Mouse (Mus musculus): ENCODE data around the gene Cdk9. TPM values are rescaled to one million over a fixed set of nuclear protein-coding genes. Genes with fewer than 3 reads are reported as not detected.

Gene Cdk9
- total and polyA plus RNA-seq, 3 experiments, result 30.9 to 125 TPM; not detected in 1

DNA sequence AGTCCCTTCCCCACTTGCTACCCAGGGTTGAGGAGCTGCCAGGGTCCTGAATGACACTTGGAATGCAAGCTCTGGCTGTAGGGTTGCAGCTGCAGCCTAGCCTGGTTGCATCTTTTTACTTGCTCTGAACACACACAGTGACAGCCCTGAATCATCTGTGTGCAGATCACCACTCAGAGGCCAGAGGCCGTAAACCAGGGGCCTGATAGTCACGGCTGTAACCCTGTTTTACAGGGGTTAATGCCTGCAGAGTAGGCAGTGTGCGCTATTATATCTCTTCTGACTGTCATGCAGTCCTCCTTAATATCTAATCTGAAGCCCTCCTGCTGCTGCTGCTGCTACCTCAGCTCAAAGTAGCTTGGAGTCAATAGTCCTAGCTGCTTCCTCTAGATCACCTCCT is 43.0 kb downstream of the Cdk9 start:
- H3K27ac ChIP-seq (ENCODE audit: control insufficient read depth, low read depth, low read length), result no peak overlapping the region
- H3K36me3 ChIP-seq (ENCODE audit: control insufficient read depth in 1 of 2, insufficient read depth in 2 of 2, low read length in 2 of 2), result no peaks in the 10 kb centered on the region
- no peaks in the 10 kb centered on the region for H3K9me3 ChIP-seq (replicated peaks; ENCODE audit: insufficient read depth, low read length)

DNA sequence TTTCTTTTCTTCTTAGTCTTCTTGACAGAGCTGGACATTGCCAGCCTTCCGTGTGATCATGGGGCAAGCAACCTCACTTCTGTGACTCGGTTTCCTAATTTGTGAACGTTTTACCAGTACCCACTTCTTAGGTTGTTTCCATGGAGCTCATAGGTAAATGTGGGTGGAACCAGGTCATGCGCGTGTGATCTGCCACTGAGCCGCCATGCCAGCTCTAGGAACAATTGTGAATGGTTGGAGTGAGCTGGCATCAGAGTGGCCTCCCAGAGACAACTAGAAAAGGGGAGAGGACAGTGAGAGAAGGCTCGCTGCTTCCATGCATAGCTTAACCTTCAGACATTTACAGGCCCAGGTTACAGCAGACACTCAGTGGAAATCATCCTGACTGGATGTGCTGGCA is 44.7 kb downstream of the Cdk9 start:
- no peaks in the 10 kb centered on the region for H3K4me1 ChIP-seq (ENCODE audit: control insufficient read depth in 1 of 2, insufficient read depth in 2 of 2, low read length in 2 of 2)
- H3K79me2 ChIP-seq (ENCODE audit: control insufficient read depth, insufficient read depth, low read length, poor library complexity), result no peaks in the 10 kb centered on the region
- H3K27ac ChIP-seq (ENCODE audit: control insufficient read depth, low read depth, low read length), result no peak overlapping the region
- no peak overlapping the region for H3K4me3 ChIP-seq (ENCODE audit: control insufficient read depth in 1 of 2, insufficient read depth in 1 of 2, low read depth in 2 of 2, low read length in 2 of 2)
- DNase-seq (ENCODE audit: low read depth, low spot score), result no peak
- H3K9ac ChIP-seq (ENCODE audit: control insufficient read depth, low read depth, low read length, poor library complexity, severe bottlenecking), result no peak overlapping the region
- TF ChIP-seq ELF1 (IDR thresholded peaks at IDR 0.05; ENCODE audit: low read depth, low read length) (no peak), NRF1 (IDR thresholded peaks at IDR 0.05; ENCODE audit: insufficient read depth, low read depth, low read length, poor library complexity, severe bottlenecking) (no peak), SMC3 (IDR thresholded peaks at IDR 0.05; ENCODE audit: low read depth, low read length) (no peak), CTCF (IDR thresholded peaks at IDR 0.05 in 2 of 3, conservative IDR thresholded peaks at IDR 0.05 in 1 of 3; ENCODE audit: control insufficient read depth in 1 of 3, insufficient read depth in 1 of 3, low read depth in 2 of 3, low read length in 3 of 3, poor library complexity in 1 of 3, severe bottlenecking in 1 of 3) (no peak), MYB (IDR thresholded peaks at IDR 0.05; ENCODE audit: low read depth, low read length) (no peak), SIN3A (IDR thresholded peaks at IDR 0.05; ENCODE audit: low read length) (no peak), MEF2A (IDR thresholded peaks at IDR 0.05; ENCODE audit: extremely low read depth, insufficient replicate concordance, low read depth, low read length, poor library complexity, severe bottlenecking) (no peak), MYC (IDR thresholded peaks at IDR 0.05; ENCODE audit: low read depth, low read length) (no peak), ZNF384 (IDR thresholded peaks at IDR 0.05; ENCODE audit: low read depth, low read length) (no peak)
- no peaks in the 10 kb centered on the region for H3K36me3 ChIP-seq (ENCODE audit: control insufficient read depth in 1 of 2, insufficient read depth in 2 of 2, low read length in 2 of 2)
- no peaks in the 10 kb centered on the region for H3K27me3 ChIP-seq (ENCODE audit: control insufficient read depth in 1 of 2, insufficient read depth in 2 of 2, low read length in 2 of 2)
- H3K9me3 ChIP-seq (replicated peaks; ENCODE audit: insufficient read depth, low read length), result no peaks in the 10 kb centered on the region

More for the DNA sequence above, 43.0 kb downstream of the Cdk9 start:
- H3K27me3 ChIP-seq (ENCODE audit: control insufficient read depth in 1 of 2, insufficient read depth in 2 of 2, low read length in 2 of 2), result no peaks in the 10 kb centered on the region
- H3K4me1 ChIP-seq (ENCODE audit: control insufficient read depth in 1 of 2, insufficient read depth in 2 of 2, low read length in 2 of 2), result no peaks in the 10 kb centered on the region
- no peak overlapping the region for H3K4me3 ChIP-seq (ENCODE audit: control insufficient read depth in 1 of 2, insufficient read depth in 1 of 2, low read depth in 2 of 2, low read length in 2 of 2)
- TF ChIP-seq EP300 (IDR thresholded peaks at IDR 0.05; ENCODE audit: low read depth in 1 of 2, low read length in 2 of 2) (peak in 1 of 2 experiments; percentile 13; a peak in 1 of 4 replicates), POLR2AphosphoS5 (IDR thresholded peaks at IDR 0.05; ENCODE audit: borderline replicate concordance, low read depth, low read length) (no peak)
- DNase-seq (ENCODE audit: low read depth, low spot score), result peak; percentile 16
- H3K9ac ChIP-seq (ENCODE audit: control insufficient read depth, low read depth, low read length, poor library complexity, severe bottlenecking), result no peak overlapping the region
- H3K79me2 ChIP-seq (ENCODE audit: control insufficient read depth, insufficient read depth, low read length, poor library complexity), result no peaks in the 10 kb centered on the region

DNA sequence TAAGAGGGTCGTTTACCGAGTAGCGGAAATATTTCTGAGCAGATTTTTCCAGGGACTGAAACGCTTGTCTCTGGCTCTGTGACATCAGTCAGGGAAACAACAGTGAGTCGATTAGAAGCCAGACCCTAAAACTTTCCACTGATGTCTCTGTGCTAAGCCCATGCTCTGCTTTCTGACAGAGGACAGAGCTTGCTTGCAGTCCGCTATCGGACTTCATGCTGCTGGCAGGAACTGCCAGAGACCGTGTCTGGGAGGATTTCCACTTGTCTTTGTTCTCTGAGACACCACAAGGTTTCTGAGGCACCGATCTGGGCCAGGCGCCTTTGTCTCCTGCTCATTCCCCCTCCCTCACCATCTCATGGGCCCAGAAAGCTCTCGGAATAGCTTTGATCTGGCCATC is 45.1 kb downstream of the Cdk9 start:
- TF ChIP-seq MAFK (IDR thresholded peaks at IDR 0.05; ENCODE audit: borderline replicate concordance, low read depth, low read length) (no peak), ZC3H11A (IDR thresholded peaks at IDR 0.05; ENCODE audit: low read depth, low read length) (no peak)
- Histone ChIP-seq H3K27me3 (ENCODE audit: control insufficient read depth in 1 of 2, insufficient read depth in 2 of 2, low read length in 2 of 2) (no peaks in the 10 kb centered on the region), H3K36me3 (ENCODE audit: control insufficient read depth in 1 of 2, insufficient read depth in 2 of 2, low read length in 2 of 2) (no peaks in the 10 kb centered on the region)

More for the DNA sequence above, 45.1 kb downstream of the Cdk9 start:
- H3K4me3 ChIP-seq (ENCODE audit: control insufficient read depth in 1 of 2, insufficient read depth in 1 of 2, low read depth in 2 of 2, low read length in 2 of 2), result no peak overlapping the region
- H3K9ac ChIP-seq (ENCODE audit: control insufficient read depth, low read depth, low read length, poor library complexity, severe bottlenecking), result no peak overlapping the region
- H3K4me1 ChIP-seq (ENCODE audit: control insufficient read depth in 1 of 2, insufficient read depth in 2 of 2, low read length in 2 of 2), result no peaks in the 10 kb centered on the region
- H3K79me2 ChIP-seq (ENCODE audit: control insufficient read depth, insufficient read depth, low read length, poor library complexity), result no peaks in the 10 kb centered on the region
- no peaks in the 10 kb centered on the region for H3K9me3 ChIP-seq (replicated peaks; ENCODE audit: insufficient read depth, low read length)
- H3K27ac ChIP-seq (ENCODE audit: control insufficient read depth, low read depth, low read length), result no peak overlapping the region
- DNase-seq (ENCODE audit: low read depth, low spot score), result no peak
